Mouse (Mus musculus): ENCODE measurements around the gene Mrpl16. TPM values are rescaled to one million over a fixed set of nuclear protein-coding genes. Genes with fewer than 3 reads are reported as not detected.
A peak's percentile ranks its signal among the peaks of the same experiment; 100 is the strongest.

Gene Mrpl16
- total and polyA plus RNA-seq, 3 experiments: 46.8 to 58.3 TPM; not detected in 1

DNA sequence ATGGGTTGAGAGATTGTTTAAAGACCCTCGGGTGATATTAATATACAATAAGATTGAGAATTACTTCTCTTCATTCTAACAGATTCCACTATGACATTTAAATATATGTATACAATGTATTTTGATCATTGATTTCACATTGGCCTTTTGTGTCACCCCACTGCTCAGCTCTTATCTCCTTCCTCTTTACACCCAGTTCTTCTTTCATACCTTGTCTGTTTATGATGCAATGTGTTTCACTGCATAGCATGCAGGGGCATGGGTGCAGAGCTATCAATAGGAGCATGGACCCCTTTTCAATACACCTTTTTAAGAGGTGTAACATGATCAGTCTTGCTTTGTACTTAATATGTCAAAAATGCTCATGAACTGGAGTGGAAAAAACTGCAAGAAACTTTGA is 39.9 kb upstream of the Mrpl16 start:
- Histone ChIP-seq H3K9me3 (replicated peaks; ENCODE audit: insufficient read depth, low read length) (no peaks in the 10 kb centered on the region), H3K79me2 (ENCODE audit: control insufficient read depth, insufficient read depth, low read length, poor library complexity) (no peaks in the 10 kb centered on the region), H3K36me3 (ENCODE audit: control insufficient read depth in 1 of 2, insufficient read depth in 2 of 2, low read length in 2 of 2) (peaks cover 0 to 12% of the 10 kb centered on the region in 2 experiments; a peak in 2 of 4 replicates), H3K4me1 (ENCODE audit: control insufficient read depth in 1 of 2, insufficient read depth in 2 of 2, low read length in 2 of 2) (peaks cover 13 to 16% of the 10 kb centered on the region in 2 experiments), H3K27ac (ENCODE audit: control insufficient read depth, low read depth, low read length) (no peak overlapping the region), H3K27me3 (ENCODE audit: control insufficient read depth in 1 of 2, insufficient read depth in 2 of 2, low read length in 2 of 2) (no peaks in the 10 kb centered on the region), H3K9ac (ENCODE audit: control insufficient read depth, low read depth, low read length, poor library complexity, severe bottlenecking) (no peak overlapping the region), H3K4me3 (ENCODE audit: control insufficient read depth in 1 of 2, insufficient read depth in 1 of 2, low read depth in 2 of 2, low read length in 2 of 2) (no peak overlapping the region)
- peak; percentile 38 to 74; a peak in 2 of 4 replicates for TF ChIP-seq EP300 (IDR thresholded peaks at IDR 0.05; ENCODE audit: low read depth in 1 of 2, low read length in 2 of 2)
- TF ChIP-seq NELFE (IDR thresholded peaks at IDR 0.05; ENCODE audit: low read depth, low read length): no peak
- TF ChIP-seq NRF1 (IDR thresholded peaks at IDR 0.05; ENCODE audit: insufficient read depth, low read depth, low read length, poor library complexity, severe bottlenecking): no peak
- no peak for TF ChIP-seq JUND (IDR thresholded peaks at IDR 0.05; ENCODE audit: low read depth, low read length)
- TF ChIP-seq RCOR1 (IDR thresholded peaks at IDR 0.05; ENCODE audit: low read depth, low read length): 0 out of 2 replicates have a peak, but pooled peaks have one; percentile 15
- TF ChIP-seq BHLHE40 (IDR thresholded peaks at IDR 0.05; ENCODE audit: borderline replicate concordance, low read depth, low read length): no peak
- no peak for TF ChIP-seq RAD21 (IDR thresholded peaks at IDR 0.05; ENCODE audit: low read depth, low read length)
- TF ChIP-seq SMC3 (IDR thresholded peaks at IDR 0.05; ENCODE audit: low read depth, low read length): no peak
- TF ChIP-seq ETS1 (IDR thresholded peaks at IDR 0.05; ENCODE audit: low read depth, low read length): peak; percentile 32; the same call in 1 of the 2 replicates
- TF ChIP-seq GATA1 (IDR thresholded peaks at IDR 0.05; ENCODE audit: low read depth, low read length): peak; percentile 55
- TF ChIP-seq POLR2AphosphoS5 (IDR thresholded peaks at IDR 0.05; ENCODE audit: borderline replicate concordance, low read depth, low read length): no peak
- no peak for TF ChIP-seq MAFK (IDR thresholded peaks at IDR 0.05; ENCODE audit: borderline replicate concordance, low read depth, low read length)
- TF ChIP-seq MXI1 (IDR thresholded peaks at IDR 0.05; ENCODE audit: low read depth, low read length): no peak
- no peak for TF ChIP-seq KAT2A (conservative IDR thresholded peaks at IDR 0.05; ENCODE audit: low read depth, low read length)
- TF ChIP-seq UBTF (IDR thresholded peaks at IDR 0.05; ENCODE audit: borderline replicate concordance, insufficient read depth, low read depth, low read length): no peak
- TF ChIP-seq ZC3H11A (IDR thresholded peaks at IDR 0.05; ENCODE audit: low read depth, low read length): no peak
- peak; percentile 51; the same call in 1 of the 2 replicates for TF ChIP-seq TCF12 (IDR thresholded peaks at IDR 0.05; ENCODE audit: low read depth, low read length)
- peak; percentile 37 for DNase-seq (ENCODE audit: low read depth, low spot score)

GRCm38 (mm10) chr19:11736455-11736854 is 33.7 kb upstream of the Mrpl16 start:
- Histone ChIP-seq H3K27ac (ENCODE audit: control insufficient read depth, low read depth, low read length) (no peak overlapping the region), H3K4me3 (ENCODE audit: control insufficient read depth in 1 of 2, insufficient read depth in 1 of 2, low read depth in 2 of 2, low read length in 2 of 2) (no peak overlapping the region), H3K27me3 (ENCODE audit: control insufficient read depth in 1 of 2, insufficient read depth in 2 of 2, low read length in 2 of 2) (peaks cover 2 to 3% of the 10 kb centered on the region in 2 experiments; a peak in 2 of 4 replicates), H3K36me3 (ENCODE audit: control insufficient read depth in 1 of 2, insufficient read depth in 2 of 2, low read length in 2 of 2) (no peaks in the 10 kb centered on the region), H3K4me1 (ENCODE audit: control insufficient read depth in 1 of 2, insufficient read depth in 2 of 2, low read length in 2 of 2) (no peaks in the 10 kb centered on the region), H3K9ac (ENCODE audit: control insufficient read depth, low read depth, low read length, poor library complexity, severe bottlenecking) (no peak overlapping the region), H3K9me3 (replicated peaks; ENCODE audit: insufficient read depth, low read length) (no peaks in the 10 kb centered on the region), H3K79me2 (ENCODE audit: control insufficient read depth, insufficient read depth, low read length, poor library complexity) (no peaks in the 10 kb centered on the region)
- TF ChIP-seq USF1 (IDR thresholded peaks at IDR 0.05; ENCODE audit: low read depth, low read length): peak; percentile 59; the same call in 1 of the 2 replicates
- no peak for TF ChIP-seq ETS1 (IDR thresholded peaks at IDR 0.05; ENCODE audit: low read depth, low read length)
- DNase-seq (ENCODE audit: low read depth, low spot score): no peak
